Mouse (Mus musculus): ENCODE results near the gene Atp5l.
"Not testable (repeated sequence)": the region's sequence is repeated elsewhere in the genome, so short reads cannot be mapped to it uniquely, and the experiment has no call there.

Gene Atp5l

GRCm38 (mm10) chr9:44920374-44921122, at the start of gene Atp5l:
Gene Atp5l (minus strand): TSS chr9:44920742.
- CTCF ChIA-PET = interaction anchor here (0.6 kb wide), 1 partner anchor 54 kb away, joined by 3 read pairs; no protein-coding TSS in a partner anchor

GRCm38 (mm10) chr9:44969450-44969849, 48.9 kb upstream of the Atp5l start:
- CTCF ChIA-PET = interaction anchor here (0.6 to 0.8 kb wide), 7 partner anchors 46 to 992 kb away, joined by 3 to 4 read pairs (median 3); no protein-coding TSS in a partner anchor

GRCm38 (mm10) chr9:44967763-44968162, 47.2 kb upstream of the Atp5l start:
- CTCF ChIA-PET = not testable (repeated sequence)

GRCm38 (mm10) chr9:44966815-44967242, 46.3 kb upstream of the Atp5l start:
- CTCF ChIA-PET = interaction anchor here (0.5 to 1.2 kb wide), 3 partner anchors 20 to 199 kb away, joined by 3 to 8 read pairs (median 6); partner anchors contain the start of genes Arcn1 and Ift46

- CTCF ChIA-PET = interaction anchor here (1.2 kb wide), 1 partner anchor 21 kb away, joined by 3 read pairs; no protein-coding TSS in a partner anchor
Measured at GRCm38 (mm10) chr9:44965833-44966466, 45.4 kb upstream of the Atp5l start.

- CTCF ChIA-PET = interaction anchor here (0.7 to 1.2 kb wide), 3 partner anchors 21 to 60 kb away, joined by 3 read pairs; no protein-coding TSS in a partner anchor
Measured at GRCm38 (mm10) chr9:44965126-44965832, 44.7 kb upstream of the Atp5l start, which contains the start of gene Ube4a. Gene Ube4a (minus strand): TSS chr9:44965600.

- CTCF ChIA-PET = interaction anchor here (0.7 kb wide), 1 partner anchor 432 kb away, joined by 8 read pairs; no protein-coding TSS in a partner anchor
Measured at GRCm38 (mm10) chr9:44954432-44954831, 33.9 kb upstream of the Atp5l start.

GRCm38 (mm10) chr9:44947836-44948235, 27.3 kb upstream of the Atp5l start:
- CTCF ChIA-PET = interaction anchor here (0.6 kb wide), 1 partner anchor 851 kb away, joined by 12 read pairs; no protein-coding TSS in a partner anchor

GRCm38 (mm10) chr9:44946185-44946695, 25.7 kb upstream of the Atp5l start:
- CTCF ChIA-PET = no interaction called here

GRCm38 (mm10) chr9:44942421-44942820, 21.9 kb upstream of the Atp5l start:
- CTCF ChIA-PET = interaction anchor here (0.5 to 0.7 kb wide), 2 partner anchors 10 to 23 kb away, joined by 3 to 5 read pairs; no protein-coding TSS in a partner anchor

GRCm38 (mm10) chr9:44941756-44942155, 21.2 kb upstream of the Atp5l start:
- CTCF ChIA-PET = interaction anchor here (0.5 kb wide), 1 partner anchor 10 kb away, joined by 3 read pairs; no protein-coding TSS in a partner anchor

GRCm38 (mm10) chr9:44921543-44921942, 1.0 kb upstream of the Atp5l start:
- CTCF ChIA-PET = interaction anchor here (0.6 kb wide), 1 partner anchor 53 kb away, joined by 3 read pairs; no protein-coding TSS in a partner anchor

- CTCF ChIA-PET = interaction anchor here (0.6 kb wide), 1 partner anchor 53 kb away, joined by 3 read pairs; no protein-coding TSS in a partner anchor
Measured at GRCm38 (mm10) chr9:44921123-44921468, 554 bp upstream of the Atp5l start.

- CTCF ChIA-PET = interaction anchor here (1.1 to 1.2 kb wide), 3 partner anchors 12 to 45 kb away, joined by 3 to 5 read pairs (median 3); no protein-coding TSS in a partner anchor
Measured at GRCm38 (mm10) chr9:44919606-44920005, 936 bp downstream of the Atp5l start.

- CTCF ChIA-PET = no interaction called here
Measured at GRCm38 (mm10) chr9:44916196-44916595, 4.3 kb downstream of the Atp5l start.

GRCm38 (mm10) chr9:44914706-44915105, 5.8 kb downstream of the Atp5l start:
- CTCF ChIA-PET = interaction anchor here (0.6 to 1.0 kb wide), 2 partner anchors 137 to 139 kb away, joined by 3 to 5 read pairs; no protein-coding TSS in a partner anchor

- CTCF ChIA-PET = no interaction called here
Measured at GRCm38 (mm10) chr9:44911365-44911764, 9.2 kb downstream of the Atp5l start.

- CTCF ChIA-PET = interaction anchor here (0.5 kb wide), 1 partner anchor 27 kb away, joined by 4 read pairs; no protein-coding TSS in a partner anchor
Measured at GRCm38 (mm10) chr9:44905620-44906019, 14.9 kb downstream of the Atp5l start.

- CTCF ChIA-PET = interaction anchor here (0.6 to 0.7 kb wide), 2 partner anchors 60 to 253 kb away, joined by 3 to 10 read pairs; partner anchors contain the start of gene Ube4a
Measured at GRCm38 (mm10) chr9:44904964-44905363, 15.6 kb downstream of the Atp5l start.

- CTCF ChIA-PET = interaction anchor here (0.7 kb wide), 1 partner anchor 10 kb away, joined by 18 read pairs; no protein-coding TSS in a partner anchor
Measured at GRCm38 (mm10) chr9:44903856-44904255, 16.7 kb downstream of the Atp5l start.

GRCm38 (mm10) chr9:44900402-44900801, 20.1 kb downstream of the Atp5l start:
- CTCF ChIA-PET = interaction anchor here (0.6 kb wide), 1 partner anchor 235 kb away, joined by 3 read pairs; no protein-coding TSS in a partner anchor
